Mouse (Mus musculus): ENCODE data around the gene Efnb2. TPM values are rescaled to one million over a fixed set of nuclear protein-coding genes. Genes with fewer than 3 reads are reported as not detected.

Efnb2 gene
- polyA plus RNA-seq (2016; fragmentation: Nextera tagmentation; extraction: Ambion mirVana): 32.2 and 33.7 TPM in 2 replicates

GRCm38 (mm10) chr8:8661103-8661758 is at the start of gene Efnb2:
Gene Efnb2 (minus strand): TSS chr8:8661242.
- peak within 1 kb of the TSS; percentile 96 for H3K27ac ChIP-seq (replicated peaks)
- under 1% methylated on average over 70 of the region's 70 CpGs for WGBS
- peaks cover 31% of the 10 kb centered on the region for H3K4me1 ChIP-seq
- H3K36me3 ChIP-seq (replicated peaks): peaks cover 19% of the 10 kb centered on the region
- peak; percentile 97 for DNase-seq (ENCODE audit: low spot score)
- no peaks in the 10 kb centered on the region for H3K27me3 ChIP-seq (replicated peaks; ENCODE audit: low read depth, poor library complexity, severe bottlenecking)
- H3K9me3 ChIP-seq: no peaks in the 10 kb centered on the region
- peak within 1 kb of the TSS; percentile 98 for H3K4me3 ChIP-seq

- no peaks in the 10 kb centered on the region for H3K36me3 ChIP-seq (replicated peaks)
- no peaks in the 10 kb centered on the region for H3K9me3 ChIP-seq
- no peak overlapping the region for H3K27ac ChIP-seq (replicated peaks)
- no peaks in the 10 kb centered on the region for H3K4me1 ChIP-seq
- no peaks in the 10 kb centered on the region for H3K27me3 ChIP-seq (replicated peaks; ENCODE audit: low read depth, poor library complexity, severe bottlenecking)
- H3K4me3 ChIP-seq: no peak overlapping the region
- 76% methylated on average over 9 of the region's 9 CpGs for WGBS
- DNase-seq (ENCODE audit: low spot score): no peak
These were observed 43.8 kb upstream of the Efnb2 start for GRCm38 (mm10) chr8:8704813-8705212.

GRCm38 (mm10) chr8:8703668-8704067 is 42.6 kb upstream of the Efnb2 start:
- 89% methylated on average over 2 of the region's 2 CpGs for WGBS
- DNase-seq (ENCODE audit: low spot score): no peak
- no peaks in the 10 kb centered on the region for H3K27me3 ChIP-seq (replicated peaks; ENCODE audit: low read depth, poor library complexity, severe bottlenecking)
- no peak overlapping the region for H3K27ac ChIP-seq (replicated peaks)
- no peaks in the 10 kb centered on the region for H3K36me3 ChIP-seq (replicated peaks)
- H3K9me3 ChIP-seq: no peaks in the 10 kb centered on the region
- no peaks in the 10 kb centered on the region for H3K4me1 ChIP-seq
- no peak overlapping the region for H3K4me3 ChIP-seq

- DNase-seq (ENCODE audit: low spot score): no peak
- Histone ChIP-seq H3K4me3 (no peak overlapping the region), H3K36me3 (replicated peaks) (no peaks in the 10 kb centered on the region), H3K4me1 (no peaks in the 10 kb centered on the region), H3K27me3 (replicated peaks; ENCODE audit: low read depth, poor library complexity, severe bottlenecking) (no peaks in the 10 kb centered on the region), H3K27ac (replicated peaks) (no peak overlapping the region), H3K9me3 (no peaks in the 10 kb centered on the region)
- 90% methylated on average over 10 of the region's 10 CpGs for WGBS
These were observed 39.8 kb upstream of the Efnb2 start for GRCm38 (mm10) chr8:8700821-8701220.

GRCm38 (mm10) chr8:8700229-8700628 is 39.2 kb upstream of the Efnb2 start:
- 78% methylated on average over 4 of the region's 4 CpGs for WGBS
- Histone ChIP-seq H3K4me3 (no peak overlapping the region), H3K27ac (replicated peaks) (no peak overlapping the region), H3K27me3 (replicated peaks; ENCODE audit: low read depth, poor library complexity, severe bottlenecking) (no peaks in the 10 kb centered on the region), H3K9me3 (no peaks in the 10 kb centered on the region), H3K4me1 (no peaks in the 10 kb centered on the region), H3K36me3 (replicated peaks) (no peaks in the 10 kb centered on the region)
- no peak for DNase-seq (ENCODE audit: low spot score)

- WGBS: under 1% methylated on average over 81 of the region's 81 CpGs
- no peaks in the 10 kb centered on the region for H3K27me3 ChIP-seq (replicated peaks; ENCODE audit: low read depth, poor library complexity, severe bottlenecking)
- H3K4me1 ChIP-seq: peaks cover 34% of the 10 kb centered on the region
- H3K9me3 ChIP-seq: no peaks in the 10 kb centered on the region
- H3K4me3 ChIP-seq: peak within 1 kb of the TSS; percentile 89
- DNase-seq (ENCODE audit: low spot score): peak; percentile 97
- peak within 1 kb of the TSS; percentile 100 for H3K27ac ChIP-seq (replicated peaks)
- 0 out of 2 replicates have a peak, but pooled peaks cover 6% of the 10 kb centered on the region for H3K36me3 ChIP-seq (replicated peaks)
These were observed 29.4 kb upstream of the Efnb2 start, which contains the start of gene Arglu1 for GRCm38 (mm10) chr8:8690146-8691092. Gene Arglu1 (minus strand): TSS chr8:8690521.

GRCm38 (mm10) chr8:8689454-8690145 is 28.6 kb upstream of the Efnb2 start:
- under 1% methylated on average over 68 of the region's 68 CpGs for WGBS
- peaks cover 37% of the 10 kb centered on the region for H3K4me1 ChIP-seq
- no peaks in the 10 kb centered on the region for H3K27me3 ChIP-seq (replicated peaks; ENCODE audit: low read depth, poor library complexity, severe bottlenecking)
- peak; percentile 80 for DNase-seq (ENCODE audit: low spot score)
- peak overlapping the region; percentile 100 for H3K27ac ChIP-seq (replicated peaks)
- peak overlapping the region; percentile 89 for H3K4me3 ChIP-seq
- H3K36me3 ChIP-seq (replicated peaks): 0 out of 2 replicates have a peak, but pooled peaks cover 6% of the 10 kb centered on the region
- H3K9me3 ChIP-seq: no peaks in the 10 kb centered on the region

GRCm38 (mm10) chr8:8688823-8689453 is 27.9 kb upstream of the Efnb2 start:
- H3K9me3 ChIP-seq: no peaks in the 10 kb centered on the region
- H3K27me3 ChIP-seq (replicated peaks; ENCODE audit: low read depth, poor library complexity, severe bottlenecking): no peaks in the 10 kb centered on the region
- peak overlapping the region; percentile 89 for H3K4me3 ChIP-seq
- no peak for DNase-seq (ENCODE audit: low spot score)
- 15% methylated on average over 9 of the region's 9 CpGs for WGBS
- H3K27ac ChIP-seq (replicated peaks): peak overlapping the region; percentile 100
- H3K4me1 ChIP-seq: peaks cover 37% of the 10 kb centered on the region
- H3K36me3 ChIP-seq (replicated peaks): 0 out of 2 replicates have a peak, but pooled peaks cover 8% of the 10 kb centered on the region

GRCm38 (mm10) chr8:8685517-8685916 is 24.5 kb upstream of the Efnb2 start:
- no peaks in the 10 kb centered on the region for H3K9me3 ChIP-seq
- H3K27me3 ChIP-seq (replicated peaks; ENCODE audit: low read depth, poor library complexity, severe bottlenecking): no peaks in the 10 kb centered on the region
- no peak for DNase-seq (ENCODE audit: low spot score)

GRCm38 (mm10) chr8:8682697-8683096 is 21.7 kb upstream of the Efnb2 start:
- 92% methylated on average over 3 of the region's 3 CpGs for WGBS
- Histone ChIP-seq H3K27ac (replicated peaks) (no peak overlapping the region), H3K4me1 (peaks cover 23% of the 10 kb centered on the region), H3K4me3 (no peak overlapping the region), H3K36me3 (replicated peaks) (peaks cover 69% of the 10 kb centered on the region), H3K9me3 (no peaks in the 10 kb centered on the region), H3K27me3 (replicated peaks; ENCODE audit: low read depth, poor library complexity, severe bottlenecking) (no peaks in the 10 kb centered on the region)
- no peak for DNase-seq (ENCODE audit: low spot score)

More at GRCm38 (mm10) chr8:8685517-8685916, 24.5 kb upstream of the Efnb2 start:
- Histone ChIP-seq H3K36me3 (replicated peaks) (peaks cover 41% of the 10 kb centered on the region), H3K4me3 (no peak overlapping the region), H3K27ac (replicated peaks) (no peak overlapping the region), H3K4me1 (peaks cover 37% of the 10 kb centered on the region)
- whole genome bisulfite sequencing: 86% methylated on average over 2 of the region's 2 CpGs

- Histone ChIP-seq H3K36me3 (replicated peaks) (peaks cover 98% of the 10 kb centered on the region), H3K4me1 (no peaks in the 10 kb centered on the region), H3K9me3 (no peaks in the 10 kb centered on the region), H3K27ac (replicated peaks) (no peak overlapping the region), H3K27me3 (replicated peaks; ENCODE audit: low read depth, poor library complexity, severe bottlenecking) (no peaks in the 10 kb centered on the region), H3K4me3 (no peak overlapping the region)
- no peak for DNase-seq (ENCODE audit: low spot score)
- WGBS: 93% methylated on average over 3 of the region's 3 CpGs
These were observed 17.2 kb upstream of the Efnb2 start for GRCm38 (mm10) chr8:8678236-8678635.

GRCm38 (mm10) chr8:8674864-8675263 is 13.8 kb upstream of the Efnb2 start:
- H3K9me3 ChIP-seq: no peaks in the 10 kb centered on the region
- no peaks in the 10 kb centered on the region for H3K4me1 ChIP-seq
- H3K4me3 ChIP-seq: no peak overlapping the region
- DNase-seq (ENCODE audit: low spot score): no peak
- WGBS: 91% methylated on average over 5 of the region's 5 CpGs
- H3K36me3 ChIP-seq (replicated peaks): peaks cover 97% of the 10 kb centered on the region
- H3K27ac ChIP-seq (replicated peaks): no peak overlapping the region
- no peaks in the 10 kb centered on the region for H3K27me3 ChIP-seq (replicated peaks; ENCODE audit: low read depth, poor library complexity, severe bottlenecking)

Data from embryonic facial prominence, embryonic 10.5 days (tissue).